Mouse (Mus musculus): ENCODE measurements at regions not wholly inside any gene's neighbourhood (a gene's known extent, or its start where the extent isn't known, plus 50 kb on each side); places are given as distances from the start of the nearest gene placed in this dataset.

- no peak for DNase-seq (ENCODE audit: low read depth)
Measured at GRCm38 (mm10) chr7:70003200-70003986, 363.1 kb downstream of the Nr2f2 start.

DNA sequence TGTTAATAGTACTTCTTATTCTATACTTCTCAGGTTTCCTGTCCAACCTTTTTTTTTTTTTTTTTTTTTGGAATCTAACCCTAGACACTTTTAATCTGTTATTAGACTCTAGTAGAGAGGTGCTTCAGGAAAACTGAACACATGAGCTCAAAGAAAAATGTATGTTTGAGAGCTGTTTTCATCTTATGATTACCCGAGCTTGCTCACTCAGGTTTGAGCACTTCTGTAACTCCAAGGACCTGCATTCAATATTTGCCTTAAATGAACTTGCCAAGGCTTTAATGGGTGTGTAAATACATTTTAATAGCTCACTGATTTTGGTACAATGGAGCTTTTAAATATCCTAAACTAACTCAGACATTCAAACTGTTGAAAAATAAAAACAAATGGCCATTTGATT lies 367.8 kb downstream of the Nr2f2 start:
- DNase-seq (ENCODE audit: low read depth) = no peak

- DNase-seq (ENCODE audit: low read depth) = no peak
Measured at GRCm38 (mm10) chr7:69994540-69995303, 371.8 kb downstream of the Nr2f2 start.

GRCm38 (mm10) chr7:69992383-69993327 lies 373.9 kb downstream of the Nr2f2 start:
- no peak for DNase-seq (ENCODE audit: low read depth)

GRCm38 (mm10) chr7:69991982-69992381 lies 374.6 kb downstream of the Nr2f2 start:
- DNase-seq (ENCODE audit: low read depth) = no peak

DNA sequence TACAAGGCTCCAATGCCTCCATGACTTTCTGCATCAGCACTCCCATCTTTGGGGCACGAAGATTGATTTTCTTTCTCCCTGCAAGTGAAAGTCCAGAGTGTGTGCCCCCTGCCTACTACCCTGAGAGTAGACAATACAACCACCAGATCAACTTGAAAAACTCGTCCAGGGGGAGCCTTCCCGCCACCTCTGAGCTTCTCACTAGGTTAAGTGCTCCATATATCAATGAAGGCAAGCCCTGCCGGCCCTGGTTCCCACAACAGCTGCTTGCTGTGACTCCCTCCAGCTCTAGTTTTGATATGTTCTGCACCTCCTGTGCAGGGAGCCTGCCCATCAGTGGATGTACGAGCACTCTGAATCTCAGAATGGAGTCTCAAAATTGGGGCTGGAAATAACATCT lies 377.8 kb downstream of the Nr2f2 start:
- no peak for DNase-seq (ENCODE audit: low read depth)

DNA sequence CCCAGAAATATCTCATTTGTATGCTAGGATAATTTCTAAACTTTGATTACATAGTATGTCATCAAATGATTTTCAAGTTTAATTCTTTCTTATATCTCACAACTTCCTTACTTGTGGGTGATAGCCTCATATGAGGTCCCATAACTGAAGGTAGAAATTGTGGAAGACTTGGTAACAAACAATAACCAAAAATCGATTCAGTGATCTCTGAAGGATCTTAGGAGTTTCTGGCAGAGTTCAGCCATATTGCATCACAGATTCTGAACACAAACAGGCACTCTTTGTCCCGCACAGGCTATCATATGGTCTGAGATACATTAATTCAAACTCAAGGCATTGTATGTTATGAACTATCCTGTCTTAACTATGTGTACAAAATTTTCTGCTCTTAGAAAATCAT lies 385.2 kb downstream of the Nr2f2 start:
- no peak for DNase-seq (ENCODE audit: low read depth)

- DNase-seq (ENCODE audit: low read depth) = no peak
Measured at GRCm38 (mm10) chr7:69976369-69976768, 390.2 kb downstream of the Nr2f2 start.

DNA sequence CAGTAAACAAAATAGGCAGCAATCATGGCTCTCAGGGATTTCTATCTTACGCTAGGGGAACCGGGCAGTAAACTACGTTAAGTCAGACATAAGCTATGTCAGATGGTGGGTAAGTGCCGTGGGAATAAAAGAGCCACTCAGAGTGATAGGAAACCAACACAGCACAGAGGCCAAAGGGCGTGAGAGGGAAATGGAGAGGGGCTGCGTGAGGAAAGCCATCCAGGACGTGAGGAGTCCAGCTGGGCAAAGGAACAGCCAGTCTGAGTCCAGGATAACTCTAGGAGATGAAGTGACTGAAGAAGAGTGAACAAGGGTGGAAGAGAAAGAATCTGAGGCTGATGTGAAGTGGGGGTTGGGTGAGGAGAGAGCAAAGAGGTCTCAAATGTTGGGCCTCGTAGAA lies 402.5 kb downstream of the Nr2f2 start:
- no peak for DNase-seq (ENCODE audit: low read depth)

- DNase-seq (ENCODE audit: low read depth) = no peak
Measured at GRCm38 (mm10) chr7:69950221-69950670, 416.3 kb downstream of the Nr2f2 start.

- no peak for DNase-seq (ENCODE audit: low read depth)
Measured at GRCm38 (mm10) chr7:69949647-69950121, 416.9 kb downstream of the Nr2f2 start.

- no peak for DNase-seq (ENCODE audit: low read depth)
Measured at GRCm38 (mm10) chr7:69946396-69946795, 420.1 kb downstream of the Nr2f2 start.

DNA sequence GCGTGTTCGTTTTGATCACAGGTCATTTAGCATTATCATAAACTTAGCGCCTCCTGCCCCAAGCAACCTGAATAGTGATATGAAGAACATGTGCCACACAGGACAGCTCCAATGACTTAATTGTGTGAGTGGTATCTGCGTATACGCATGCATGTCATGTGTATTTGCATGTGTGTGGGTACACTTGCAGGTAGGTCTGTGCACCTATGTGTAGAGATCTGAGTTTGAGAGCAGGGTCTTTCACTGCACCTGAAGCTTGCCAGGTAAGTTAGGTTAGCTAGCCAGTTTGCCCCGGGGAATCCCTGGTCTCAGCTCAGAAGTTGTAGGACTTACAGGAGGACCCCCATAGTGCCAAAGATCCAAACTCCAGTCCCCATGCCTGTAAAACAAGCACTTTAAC lies 424.7 kb downstream of the Nr2f2 start:
- no peak for DNase-seq (ENCODE audit: low read depth)

- DNase-seq (ENCODE audit: low read depth) = no peak
Measured at GRCm38 (mm10) chr7:69925261-69925660, 441.3 kb downstream of the Nr2f2 start.

- DNase-seq (ENCODE audit: low read depth) = no peak
Measured at GRCm38 (mm10) chr7:69924551-69924950, 442.0 kb downstream of the Nr2f2 start.

- DNase-seq (ENCODE audit: low read depth) = no peak
Measured at GRCm38 (mm10) chr7:69911760-69912159, 454.8 kb downstream of the Nr2f2 start.

DNA sequence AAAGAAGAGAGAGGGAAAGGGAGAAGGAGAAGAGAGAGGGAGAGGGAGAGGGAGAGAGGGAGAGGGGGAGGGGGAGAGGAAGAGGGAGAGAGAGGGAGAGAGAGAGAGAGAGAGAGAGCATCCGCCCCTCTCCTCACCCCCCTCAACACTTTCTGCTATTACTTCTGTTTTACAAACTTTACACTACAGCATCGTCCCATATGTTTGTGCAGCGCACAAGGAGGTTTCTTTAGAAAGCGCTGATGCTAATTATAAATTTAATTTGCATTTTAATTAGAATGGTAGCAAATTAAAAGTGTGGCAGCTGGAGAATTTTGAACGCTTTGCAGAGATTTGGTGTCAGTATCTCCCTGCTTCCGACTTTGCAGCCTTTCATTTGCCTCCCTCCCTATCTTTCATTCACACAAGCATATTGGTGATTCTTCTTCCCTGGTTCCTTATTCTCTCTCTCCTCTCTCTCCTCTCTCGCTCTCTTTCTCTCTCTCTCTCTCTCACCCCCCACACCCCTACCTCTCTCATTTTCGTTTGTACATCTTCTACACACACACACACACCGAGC lies 476.0 kb downstream of the Nr2f2 start:
- DNase-seq (ENCODE audit: low read depth) = no peak

GRCm38 (mm10) chr7:69888251-69888650 lies 478.3 kb downstream of the Nr2f2 start:
- no peak for DNase-seq (ENCODE audit: low read depth)

DNA sequence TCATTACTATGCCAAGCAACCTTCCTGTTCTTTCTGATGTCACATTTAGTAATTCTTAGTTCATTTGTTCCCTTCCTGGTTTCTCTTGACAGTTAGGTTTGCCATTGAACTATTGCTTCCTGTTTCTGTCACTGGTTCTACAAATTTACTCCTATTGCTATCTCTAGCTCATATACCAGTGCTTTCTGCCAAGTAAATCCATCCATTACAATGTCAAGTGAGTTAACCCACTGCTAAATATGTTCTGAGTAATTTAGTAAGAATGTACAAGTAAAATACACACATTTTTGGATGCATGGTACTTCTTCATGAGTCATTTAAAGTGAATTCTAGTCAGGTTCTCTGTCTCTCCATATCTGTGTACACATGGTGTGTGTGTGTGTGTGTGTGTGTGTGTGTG lies 489.5 kb downstream of the Nr2f2 start:
- DNase-seq (ENCODE audit: low read depth) = no peak

GRCm38 (mm10) chr7:69865801-69866200 lies 500.7 kb downstream of the Nr2f2 start:
- DNase-seq (ENCODE audit: low read depth) = no peak

- DNase-seq (ENCODE audit: low read depth) = no peak
Measured at GRCm38 (mm10) chr7:69844631-69845324, 521.8 kb downstream of the Nr2f2 start.

All from 416B (cell line).